Mouse (Mus musculus): ENCODE data around the gene Ptprm. TPM values are rescaled to one million over a fixed set of nuclear protein-coding genes. Genes with fewer than 3 reads are reported as not detected.

The Ptprm gene
- polyA plus RNA-seq, 1 experiment from 2014 or later, result 16.1 TPM

GRCm38 (mm10) chr17:67360606-67361005 is 6.3 kb upstream of the Ptprm start:
- ATAC-seq (ENCODE audit: insufficient number of reproducible peaks, low FRiP score), result no peak
- 12% methylated on average over 3 of the region's 3 CpGs for WGBS
- H3K4me3 ChIP-seq, result no peak overlapping the region
- no peak overlapping the region for H3K27ac ChIP-seq (ENCODE audit: poor library complexity, severe bottlenecking)
- H3K27me3 ChIP-seq (replicated peaks), result no peaks in the 10 kb centered on the region
- no peak overlapping the region for H3K4me2 ChIP-seq
- no peaks in the 10 kb centered on the region for H3K4me1 ChIP-seq (replicated peaks)
- no peaks in the 10 kb centered on the region for H3K36me3 ChIP-seq
- H3K9me3 ChIP-seq (replicated peaks), result no peaks in the 10 kb centered on the region
- no peak overlapping the region for H3K9ac ChIP-seq

GRCm38 (mm10) chr17:67359578-67359977 is 5.3 kb upstream of the Ptprm start:
- peaks cover 4% of the 10 kb centered on the region; the same call in 1 of the 2 replicates for H3K4me1 ChIP-seq (replicated peaks)
- 84% methylated on average over 5 of the region's 5 CpGs for WGBS
- H3K9me3 ChIP-seq (replicated peaks), result no peaks in the 10 kb centered on the region
- H3K4me2 ChIP-seq, result no peak overlapping the region
- H3K4me3 ChIP-seq, result no peak overlapping the region
- H3K27me3 ChIP-seq (replicated peaks), result no peaks in the 10 kb centered on the region
- H3K36me3 ChIP-seq, result no peaks in the 10 kb centered on the region
- no peak overlapping the region for H3K27ac ChIP-seq (ENCODE audit: poor library complexity, severe bottlenecking)
- no peak overlapping the region for H3K9ac ChIP-seq
- no peak for ATAC-seq (ENCODE audit: insufficient number of reproducible peaks, low FRiP score)

- Histone ChIP-seq H3K27ac (ENCODE audit: poor library complexity, severe bottlenecking) (no peak overlapping the region), H3K4me1 (replicated peaks) (peaks cover 4% of the 10 kb centered on the region; the same call in 1 of the 2 replicates), H3K9ac (no peak overlapping the region), H3K4me3 (no peak overlapping the region), H3K9me3 (replicated peaks) (no peaks in the 10 kb centered on the region), H3K27me3 (replicated peaks) (no peaks in the 10 kb centered on the region), H3K36me3 (no peaks in the 10 kb centered on the region), H3K4me2 (no peak overlapping the region)
- no peak for ATAC-seq (ENCODE audit: insufficient number of reproducible peaks, low FRiP score)
- 78% methylated on average over 7 of the region's 7 CpGs for WGBS
Measured at GRCm38 (mm10) chr17:67358541-67358940, 4.3 kb upstream of the Ptprm start.

GRCm38 (mm10) chr17:67357191-67357590 is 2.9 kb upstream of the Ptprm start:
- Histone ChIP-seq H3K36me3 (no peaks in the 10 kb centered on the region), H3K4me3 (no peak overlapping the region), H3K9ac (no peak overlapping the region), H3K9me3 (replicated peaks) (no peaks in the 10 kb centered on the region), H3K4me1 (replicated peaks) (peaks cover 8% of the 10 kb centered on the region; the same call in 1 of the 2 replicates), H3K27me3 (replicated peaks) (no peaks in the 10 kb centered on the region), H3K4me2 (no peak overlapping the region), H3K27ac (ENCODE audit: poor library complexity, severe bottlenecking) (no peak overlapping the region)
- WGBS, result 72% methylated on average over 4 of the region's 4 CpGs
- ATAC-seq (ENCODE audit: insufficient number of reproducible peaks, low FRiP score), result no peak

- Histone ChIP-seq H3K4me1 (replicated peaks) (peaks cover 8% of the 10 kb centered on the region; the same call in 1 of the 2 replicates), H3K4me2 (peak overlapping the region; percentile 93), H3K36me3 (no peaks in the 10 kb centered on the region), H3K4me3 (no peak overlapping the region), H3K9me3 (replicated peaks) (no peaks in the 10 kb centered on the region), H3K27me3 (replicated peaks) (no peaks in the 10 kb centered on the region), H3K9ac (no peak overlapping the region), H3K27ac (ENCODE audit: poor library complexity, severe bottlenecking) (no peak overlapping the region)
- 43% methylated on average over 5 of the region's 5 CpGs for WGBS
- ATAC-seq (ENCODE audit: insufficient number of reproducible peaks, low FRiP score), result no peak
Measured at GRCm38 (mm10) chr17:67355251-67355650, 994 bp upstream of the Ptprm start.

GRCm38 (mm10) chr17:67353796-67354450 is 334 bp downstream of the Ptprm start:
- Histone ChIP-seq H3K9me3 (replicated peaks) (no peaks in the 10 kb centered on the region), H3K27me3 (replicated peaks) (no peaks in the 10 kb centered on the region), H3K27ac (ENCODE audit: poor library complexity, severe bottlenecking) (peak overlapping the region; percentile 52), H3K36me3 (no peaks in the 10 kb centered on the region), H3K9ac (peak overlapping the region; percentile 82), H3K4me3 (peak overlapping the region; percentile 73), H3K4me2 (peak overlapping the region; percentile 93), H3K4me1 (replicated peaks) (peaks cover 8% of the 10 kb centered on the region; the same call in 1 of the 2 replicates)
- peak; percentile 60 for ATAC-seq (ENCODE audit: insufficient number of reproducible peaks, low FRiP score)
- under 1% methylated on average over 66 of the region's 68 CpGs for WGBS

GRCm38 (mm10) chr17:67352956-67353795 is 1.1 kb downstream of the Ptprm start:
- peak; percentile 39; the same call in 1 of the 2 replicates for ATAC-seq (ENCODE audit: insufficient number of reproducible peaks, low FRiP score)
- peak overlapping the region; percentile 93 for H3K4me2 ChIP-seq
- no peaks in the 10 kb centered on the region for H3K9me3 ChIP-seq (replicated peaks)
- no peaks in the 10 kb centered on the region for H3K36me3 ChIP-seq
- no peaks in the 10 kb centered on the region for H3K27me3 ChIP-seq (replicated peaks)
- peak overlapping the region; percentile 73 for H3K4me3 ChIP-seq
- H3K4me1 ChIP-seq (replicated peaks), result peaks cover 8% of the 10 kb centered on the region; the same call in 1 of the 2 replicates
- peak overlapping the region; percentile 82 for H3K9ac ChIP-seq
- 4% methylated on average over 50 of the region's 50 CpGs for WGBS
- peak overlapping the region; percentile 52; the same call in 1 of the 2 replicates for H3K27ac ChIP-seq (ENCODE audit: poor library complexity, severe bottlenecking)

- Histone ChIP-seq H3K36me3 (no peaks in the 10 kb centered on the region), H3K4me1 (replicated peaks) (peaks cover 14% of the 10 kb centered on the region), H3K4me3 (peak overlapping the region; percentile 73), H3K9ac (0 out of 2 replicates have a peak overlapping the region, but pooled peaks have one; percentile 0), H3K4me2 (peak overlapping the region; percentile 93), H3K27me3 (replicated peaks) (no peaks in the 10 kb centered on the region), H3K27ac (ENCODE audit: poor library complexity, severe bottlenecking) (no peak overlapping the region), H3K9me3 (replicated peaks) (no peaks in the 10 kb centered on the region)
- WGBS, result 52% methylated on average over 5 of the region's 5 CpGs
- no peak for ATAC-seq (ENCODE audit: insufficient number of reproducible peaks, low FRiP score)
Measured at GRCm38 (mm10) chr17:67351423-67351822, 2.8 kb downstream of the Ptprm start.

- H3K27me3 ChIP-seq (replicated peaks), result no peaks in the 10 kb centered on the region
Measured at GRCm38 (mm10) chr17:67350536-67350935, 3.7 kb downstream of the Ptprm start.

GRCm38 (mm10) chr17:67349594-67349993 is 4.7 kb downstream of the Ptprm start:
- Histone ChIP-seq H3K27ac (ENCODE audit: poor library complexity, severe bottlenecking) (no peak overlapping the region), H3K4me2 (no peak overlapping the region), H3K9ac (no peak overlapping the region), H3K9me3 (replicated peaks) (no peaks in the 10 kb centered on the region), H3K4me1 (replicated peaks) (peaks cover 10% of the 10 kb centered on the region), H3K27me3 (replicated peaks) (no peaks in the 10 kb centered on the region), H3K36me3 (no peaks in the 10 kb centered on the region), H3K4me3 (no peak overlapping the region)
- 86% methylated on average over 8 of the region's 8 CpGs for WGBS
- ATAC-seq (ENCODE audit: insufficient number of reproducible peaks, low FRiP score), result no peak

More at GRCm38 (mm10) chr17:67350536-67350935, 3.7 kb downstream of the Ptprm start:
- H3K27ac ChIP-seq (ENCODE audit: poor library complexity, severe bottlenecking), result no peak overlapping the region
- H3K4me2 ChIP-seq, result 0 out of 2 replicates have a peak overlapping the region, but pooled peaks have one; percentile 3
- H3K4me1 ChIP-seq (replicated peaks), result peaks cover 14% of the 10 kb centered on the region
- no peaks in the 10 kb centered on the region for H3K9me3 ChIP-seq (replicated peaks)
- H3K36me3 ChIP-seq, result no peaks in the 10 kb centered on the region
- H3K4me3 ChIP-seq, result no peak overlapping the region
- H3K9ac ChIP-seq, result no peak overlapping the region
- WGBS, result 55% methylated on average over 7 of the region's 7 CpGs
- ATAC-seq (ENCODE audit: insufficient number of reproducible peaks, low FRiP score), result no peak

GRCm38 (mm10) chr17:67346921-67347320 is 7.3 kb downstream of the Ptprm start:
- Histone ChIP-seq H3K36me3 (no peaks in the 10 kb centered on the region), H3K9ac (no peak overlapping the region), H3K4me1 (replicated peaks) (peaks cover 7% of the 10 kb centered on the region; the same call in 1 of the 2 replicates), H3K9me3 (replicated peaks) (no peaks in the 10 kb centered on the region), H3K4me3 (no peak overlapping the region), H3K27me3 (replicated peaks) (no peaks in the 10 kb centered on the region), H3K27ac (ENCODE audit: poor library complexity, severe bottlenecking) (no peak overlapping the region), H3K4me2 (no peak overlapping the region)
- WGBS, result 70% methylated on average over 10 of the region's 10 CpGs
- ATAC-seq (ENCODE audit: insufficient number of reproducible peaks, low FRiP score), result no peak
